Mouse (Mus musculus): ENCODE results near the gene Rnf113a1.
"Not testable (repeated sequence)": the region's sequence is repeated elsewhere in the genome, so short reads cannot be mapped to it uniquely, and the experiment has no call there.

The Rnf113a1 gene

DNA sequence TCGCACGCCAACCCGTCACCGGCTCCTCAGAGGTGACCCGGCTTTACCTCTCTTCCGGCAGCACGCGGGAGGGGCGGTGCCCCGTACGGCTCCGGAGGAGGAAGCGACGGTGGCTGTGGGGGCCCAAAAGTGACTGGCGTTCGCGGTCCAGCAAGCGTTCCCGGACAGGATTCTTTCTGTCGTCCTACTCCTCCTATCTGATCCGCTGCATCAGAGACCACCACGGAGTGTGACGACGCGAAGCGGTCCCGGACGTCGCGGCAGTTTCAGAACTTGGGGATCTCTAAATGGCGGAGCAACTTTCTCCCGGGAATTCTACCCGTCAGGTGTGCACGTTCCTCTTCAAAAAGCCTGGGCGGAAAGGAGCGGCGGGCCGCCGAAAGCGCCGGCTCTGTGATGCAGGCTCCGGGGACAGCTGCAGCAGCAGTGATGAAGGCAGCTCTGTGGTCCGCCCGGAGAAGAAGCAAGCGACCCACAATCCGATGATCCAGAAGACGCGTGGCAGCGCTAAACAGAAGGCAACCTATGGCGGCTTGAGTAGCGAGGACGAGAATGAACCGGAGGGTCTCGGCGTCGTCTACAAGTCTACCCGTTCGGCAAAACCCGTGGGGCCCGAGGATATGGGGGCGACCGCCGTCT is at the start of gene Rnf113a1, which contains the start of gene Ndufa1:
Gene Rnf113a1, plus strand, starts transcription at position 141 of the 639 bp plus-strand sequence.
Gene Ndufa1, minus strand, starts transcription at position 59 of the 639 bp plus-strand sequence.
- DNase-seq (ENCODE audit: low spot score) = peak; percentile 65

DNA sequence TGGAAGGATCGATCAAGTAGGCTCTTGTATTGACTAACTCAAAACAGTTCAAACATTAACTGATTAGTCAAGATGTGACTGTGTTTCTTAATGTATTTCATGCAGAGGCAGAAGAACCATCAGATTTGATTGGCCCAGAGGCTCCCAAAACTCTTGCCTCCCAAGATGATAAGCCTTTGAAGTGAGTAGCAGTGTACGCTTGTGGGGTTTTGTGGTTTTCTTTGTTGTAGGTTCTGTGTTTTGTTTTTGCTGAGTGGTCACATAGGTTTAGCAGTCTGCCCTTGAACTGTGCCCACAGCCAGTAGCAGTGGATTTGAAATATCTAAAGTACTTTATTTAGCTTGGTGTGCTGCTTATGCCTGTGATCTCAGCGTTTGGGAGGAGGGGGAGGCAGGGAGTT is 49.3 kb upstream of the Rnf113a1 start:
- DNase-seq (ENCODE audit: low spot score) = no peak

DNA sequence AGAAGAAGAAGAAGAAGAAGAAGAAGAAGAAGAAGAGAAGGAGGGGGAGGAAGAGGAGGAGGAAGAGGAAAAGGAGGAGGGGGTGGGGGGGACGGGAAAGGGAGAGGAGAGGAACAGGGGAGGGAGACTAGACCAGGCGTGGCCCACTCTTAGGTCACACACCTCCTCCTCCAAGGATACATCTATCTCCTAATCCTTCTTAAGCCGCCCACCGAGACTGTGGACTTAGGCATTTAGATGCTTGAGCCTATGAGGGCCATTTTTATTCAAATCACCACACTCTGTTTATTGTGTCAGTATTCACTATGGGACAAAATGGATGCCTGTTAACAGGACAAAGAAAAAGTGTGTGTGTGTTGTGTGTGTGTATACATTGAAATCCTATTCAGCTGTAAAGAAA is 46.5 kb upstream of the Rnf113a1 start:
- not testable (repeated sequence) for DNase-seq (ENCODE audit: low spot score)

DNA sequence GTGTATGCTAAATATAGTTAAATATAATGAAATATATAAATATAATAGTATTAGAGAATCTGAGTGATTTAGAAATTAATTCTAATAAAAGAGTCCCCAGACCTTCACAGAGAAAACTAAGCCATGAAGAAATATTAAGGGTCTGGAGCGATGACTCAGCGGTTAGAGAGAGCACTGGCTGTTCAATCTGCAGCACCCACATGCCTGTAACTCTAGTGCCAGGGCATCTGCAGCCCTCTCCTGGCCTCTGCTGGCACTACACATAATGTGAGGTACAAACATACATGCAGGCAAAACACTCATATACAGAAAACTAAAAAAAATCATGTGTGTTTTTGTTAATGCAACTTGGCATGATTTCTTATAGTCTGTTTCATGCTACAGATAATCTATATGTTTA is 46.1 kb upstream of the Rnf113a1 start:
- no peak for DNase-seq (ENCODE audit: low spot score)

DNA sequence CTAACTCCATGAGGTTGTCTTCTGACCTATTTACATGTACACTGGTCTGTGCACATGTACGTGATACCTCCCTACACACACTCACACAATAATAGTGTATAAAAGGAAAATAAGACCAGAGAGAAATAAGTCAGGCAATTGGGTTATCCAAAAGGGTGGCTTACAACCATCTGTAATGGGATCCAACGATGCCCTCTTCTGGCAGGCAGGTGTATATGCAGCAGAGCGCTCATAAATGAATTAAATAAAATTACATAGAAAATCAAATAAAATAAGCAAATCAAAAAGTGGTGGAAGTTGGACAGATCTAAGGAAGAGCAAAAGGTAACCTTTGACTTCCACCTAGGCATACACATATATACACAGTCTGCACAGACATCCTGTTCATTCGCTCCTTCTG is 33.2 kb upstream of the Rnf113a1 start:
- no peak for DNase-seq (ENCODE audit: low spot score)

DNA sequence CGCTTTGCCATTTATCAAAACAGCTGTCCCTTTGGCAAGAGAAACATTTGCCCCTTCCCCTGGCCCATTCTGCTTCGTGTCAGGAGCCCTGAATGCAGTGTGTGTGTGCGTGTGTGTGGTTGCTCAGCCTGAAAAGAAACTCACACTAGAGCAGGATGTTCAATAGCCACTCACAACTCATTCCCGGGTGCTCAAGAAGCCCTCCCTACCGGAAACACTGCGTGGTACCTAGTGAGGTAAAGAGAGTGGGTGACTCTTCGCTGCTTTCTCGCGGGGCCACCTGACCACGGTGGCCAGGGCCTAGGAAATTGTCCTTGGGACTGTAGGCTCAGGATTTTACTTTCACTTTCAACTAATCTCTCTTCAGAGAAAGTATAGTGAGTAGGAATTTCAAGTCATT is 29.9 kb upstream of the Rnf113a1 start:
- DNase-seq (ENCODE audit: low spot score) = no peak

DNA sequence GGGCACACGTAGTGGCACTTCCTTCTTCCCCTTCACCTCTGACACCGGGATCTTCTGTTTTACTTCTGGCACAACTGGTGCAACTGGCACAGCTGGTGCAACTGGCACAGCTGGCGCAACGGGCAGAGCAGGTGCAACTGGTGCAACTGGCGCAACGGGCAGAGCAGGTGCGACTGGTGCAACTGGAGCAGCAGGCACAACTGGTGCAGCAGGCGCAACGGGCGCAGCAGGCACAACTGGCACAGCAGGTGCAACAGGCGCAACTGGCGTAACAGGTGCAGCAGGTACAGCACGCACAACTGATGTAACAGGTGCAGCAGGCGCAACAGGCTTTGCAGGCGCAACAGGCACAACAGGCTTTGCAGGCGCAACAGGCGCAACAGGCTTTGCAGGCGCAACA is 27.9 kb upstream of the Rnf113a1 start:
- no peak for DNase-seq (ENCODE audit: low spot score)

DNA sequence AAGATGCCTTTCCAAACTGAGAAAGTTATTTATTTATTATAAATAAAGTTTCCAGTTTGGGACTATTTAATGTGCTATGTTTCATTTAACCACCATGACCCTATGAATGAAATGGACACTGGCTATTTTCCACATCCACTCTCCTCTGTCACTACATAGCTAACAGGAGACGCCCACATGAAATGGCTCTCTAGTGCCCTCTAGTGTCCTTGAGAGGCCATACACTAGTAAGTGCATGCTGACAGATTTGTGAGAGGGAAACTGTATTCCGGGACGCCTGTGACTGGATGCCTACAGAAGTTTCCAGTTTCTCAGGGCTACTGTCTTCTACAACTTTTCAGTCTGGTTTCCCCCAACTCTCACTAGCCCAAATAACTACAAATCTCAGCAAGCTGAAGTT is 24.0 kb upstream of the Rnf113a1 start:
- peak; percentile 14 for DNase-seq (ENCODE audit: low spot score)

DNA sequence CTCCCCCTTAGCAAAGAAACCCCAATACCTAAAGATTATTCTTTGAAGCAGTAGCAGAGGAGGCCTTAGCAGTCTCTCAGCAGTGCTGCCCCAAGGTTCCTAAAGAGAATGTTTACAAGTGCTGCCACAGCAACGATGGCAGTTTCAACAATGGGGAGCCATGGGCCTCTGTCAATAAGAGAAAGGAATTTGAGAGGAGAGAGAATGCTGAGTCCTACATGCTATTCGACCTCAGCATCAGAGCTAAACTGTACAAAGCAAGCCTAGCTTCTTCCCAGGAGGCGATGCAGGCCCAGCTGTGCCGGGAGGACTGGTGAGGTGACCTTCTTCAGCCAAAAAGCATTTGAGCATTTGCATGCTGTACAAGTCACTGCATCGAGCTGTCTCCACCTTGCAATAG is 22.3 kb upstream of the Rnf113a1 start, which contains the start of gene Akap14:
Gene Akap14, minus strand, starts transcription at position 101 of the 400 bp plus-strand sequence.
- no peak for DNase-seq (ENCODE audit: low spot score)

DNA sequence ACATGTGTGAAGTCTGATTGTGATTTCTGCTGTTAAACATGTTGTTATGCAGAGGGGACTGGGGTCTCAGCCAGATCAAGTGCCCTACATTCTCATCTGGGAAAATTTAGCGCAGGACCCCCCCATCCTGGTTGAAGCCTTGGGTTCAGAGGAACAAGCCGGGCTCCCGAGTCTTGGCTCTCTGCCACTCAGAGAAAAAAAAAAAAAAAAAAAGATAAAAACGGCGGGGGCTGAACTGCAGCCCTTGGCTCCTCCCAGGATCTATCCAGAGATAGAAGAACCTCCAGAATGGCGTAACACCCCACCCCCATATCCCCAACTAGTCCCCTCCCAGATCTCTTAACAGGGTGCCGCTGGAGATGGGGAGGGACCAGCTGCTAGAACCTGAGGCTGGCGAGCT is 6.6 kb upstream of the Rnf113a1 start:
- DNase-seq (ENCODE audit: low spot score) = not testable (repeated sequence)

DNA sequence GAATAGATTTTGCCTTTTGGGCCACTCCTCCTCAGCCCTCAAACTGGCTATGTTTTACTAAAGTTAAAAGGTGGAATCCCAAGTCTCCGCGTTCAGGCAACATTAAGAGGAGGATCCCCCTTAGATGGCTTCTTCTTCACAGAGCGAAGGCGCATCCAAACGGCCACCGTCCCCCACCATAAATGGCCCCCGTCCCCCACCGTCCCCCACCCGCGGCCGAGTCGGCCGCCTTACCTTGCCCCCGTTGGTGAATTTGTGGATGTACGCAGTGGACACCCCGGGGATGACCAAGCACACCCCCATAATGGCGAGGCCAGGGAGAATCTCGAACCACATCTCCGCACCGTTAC is 315 bp upstream of the Rnf113a1 start:
- DNase-seq (ENCODE audit: low spot score) = no peak

DNA sequence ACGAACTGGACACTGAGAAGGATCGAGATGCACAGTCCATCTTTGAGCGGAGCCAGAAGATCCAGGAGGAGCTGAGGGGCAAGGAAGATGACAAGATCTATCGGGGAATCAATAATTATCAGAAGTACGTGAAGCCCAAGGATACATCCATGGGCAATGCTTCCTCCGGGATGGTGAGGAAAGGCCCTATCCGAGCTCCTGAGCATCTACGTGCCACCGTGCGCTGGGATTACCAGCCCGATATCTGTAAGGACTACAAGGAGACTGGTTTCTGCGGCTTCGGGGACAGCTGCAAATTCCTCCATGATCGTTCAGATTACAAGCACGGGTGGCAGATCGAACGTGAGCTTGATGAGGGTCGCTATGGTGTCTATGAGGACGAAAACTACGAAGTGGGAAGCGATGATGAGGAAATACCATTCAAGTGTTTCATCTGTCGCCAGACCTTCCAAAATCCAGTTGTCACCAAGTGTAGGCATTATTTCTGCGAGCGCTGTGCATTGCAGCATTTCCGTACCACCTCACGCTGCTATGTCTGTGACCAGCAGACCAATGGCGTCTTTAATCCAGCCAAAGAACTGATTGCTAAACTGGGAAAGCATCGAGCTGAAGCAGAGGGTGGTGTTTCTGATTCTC is 817 bp downstream of the Rnf113a1 start:
- DNase-seq (ENCODE audit: low spot score) = no peak

DNA sequence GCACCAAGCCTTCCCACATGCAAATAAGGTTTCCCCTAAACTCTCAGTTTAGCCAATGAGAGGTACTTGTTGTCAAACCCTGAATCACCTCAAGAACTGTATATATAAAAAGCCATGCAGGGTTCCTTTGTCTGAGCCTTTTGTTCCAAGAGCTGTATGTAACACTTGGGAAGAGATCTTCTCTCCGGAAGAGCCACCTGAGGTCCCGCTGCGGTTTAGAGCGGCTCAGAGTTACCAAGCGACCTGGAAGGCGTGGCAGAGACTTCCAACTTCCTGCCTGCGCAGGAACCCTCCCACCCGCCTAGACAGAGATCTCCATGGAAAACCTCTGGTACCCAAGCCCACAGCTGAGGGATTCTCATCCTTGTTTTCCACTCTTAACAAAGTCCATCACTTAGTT is 7.6 kb downstream of the Rnf113a1 start:
- DNase-seq (ENCODE audit: low spot score) = no peak

DNA sequence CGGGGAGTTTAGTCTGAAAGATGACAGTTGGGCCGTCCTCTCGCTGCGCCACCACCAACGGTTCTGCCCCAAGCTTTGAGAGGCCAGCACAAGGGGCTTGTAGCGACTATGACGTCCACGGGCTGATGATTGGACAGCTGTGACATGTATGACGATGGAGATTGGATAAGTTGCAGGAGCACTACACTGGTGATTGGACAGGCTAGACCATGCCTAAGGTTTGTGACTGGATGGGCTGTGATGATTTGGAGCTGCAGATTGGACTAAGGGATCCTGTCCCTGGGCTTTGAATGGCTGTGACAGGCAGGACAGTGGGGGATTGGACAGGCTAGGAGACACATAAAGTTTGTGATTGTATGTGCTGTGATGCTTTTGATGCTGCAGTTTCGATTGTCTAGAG is 19.9 kb downstream of the Rnf113a1 start, which contains the start of gene Gm9:
Gene Gm9, minus strand, starts transcription at position 101 of the 400 bp plus-strand sequence.
- DNase-seq (ENCODE audit: low spot score) = no peak

DNA sequence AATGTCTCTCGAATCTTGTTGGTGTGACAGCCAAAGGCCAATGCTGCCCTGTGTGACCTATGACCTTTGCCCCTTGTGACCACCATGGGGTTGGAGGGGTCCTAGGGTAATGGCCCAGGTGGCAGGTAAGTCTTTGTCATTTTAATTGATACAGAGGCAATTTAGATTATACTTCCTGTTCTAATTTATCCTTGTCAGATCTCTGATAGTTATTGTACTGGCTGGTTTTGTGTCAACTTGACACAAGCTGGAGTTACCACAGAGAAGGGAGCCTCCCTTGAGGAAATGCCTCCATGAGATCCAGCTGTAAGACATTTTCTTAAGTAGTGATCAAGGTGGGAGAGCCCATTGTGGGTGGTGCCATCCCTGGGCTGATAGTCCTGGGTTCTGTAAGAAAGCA is 31.1 kb downstream of the Rnf113a1 start, which contains the start of gene Rhox1:
Gene Rhox1, minus strand, starts transcription at position 101 of the 400 bp plus-strand sequence.
- DNase-seq (ENCODE audit: low spot score) = not testable (repeated sequence)
